Mouse (Mus musculus): ENCODE measurements around the gene Slc10a3.
A peak's percentile ranks its signal among the peaks of the same experiment; 100 is the strongest.
"Not testable (repeated sequence)": the region's sequence is repeated elsewhere in the genome, so short reads cannot be mapped to it uniquely, and the experiment has no call there.

Gene Slc10a3

GRCm38 (mm10) chrX:74372888-74373549 is at the start of gene Slc10a3, which contains the start of gene Ubl4a:
Gene Slc10a3 (minus strand): TSS chrX:74373349.
Gene Ubl4a (minus strand): TSS chrX:74373218.
- DNase-seq = peak; percentile 82

DNA sequence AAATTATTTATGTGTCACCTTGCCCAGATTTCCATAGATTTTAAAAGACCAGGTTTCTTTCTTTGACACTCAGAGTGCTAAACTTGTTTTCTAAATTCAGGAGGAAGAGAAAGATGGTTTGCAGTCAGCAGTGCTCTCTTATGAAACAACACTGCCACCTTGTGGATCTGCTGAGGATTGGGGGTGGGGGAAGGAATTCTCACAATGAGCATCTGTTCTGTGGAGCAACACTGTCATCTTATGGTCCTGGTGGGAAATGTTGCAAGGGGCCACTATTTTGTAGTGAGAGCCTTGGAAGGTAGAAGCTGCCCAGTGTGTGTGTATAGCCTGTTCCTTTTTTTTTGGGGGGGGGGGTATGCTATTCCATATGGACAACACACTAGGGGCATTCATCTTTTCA is 40.2 kb upstream of the Slc10a3 start:
- peak; percentile 87 for DNase-seq

DNA sequence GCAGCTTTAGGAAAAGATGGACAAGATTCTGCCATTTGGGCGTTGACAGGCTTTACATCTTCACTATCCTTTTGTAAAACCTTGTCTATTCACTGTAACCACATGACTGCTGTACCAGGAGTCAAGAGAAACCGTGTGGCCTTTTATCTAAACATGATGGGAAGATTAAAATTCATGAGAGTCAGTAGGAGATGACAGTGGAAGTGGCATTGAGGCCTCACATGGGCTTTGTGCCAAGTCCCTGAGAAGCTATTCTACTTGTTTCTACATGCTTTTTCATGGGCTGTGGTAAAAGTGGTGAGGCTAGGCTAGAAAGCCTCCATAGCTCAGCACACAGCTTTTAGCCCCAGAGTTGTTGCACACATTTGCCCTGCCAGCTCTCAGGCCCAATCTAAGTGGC is 35.2 kb upstream of the Slc10a3 start:
- DNase-seq = no peak

- DNase-seq = no peak
Measured at GRCm38 (mm10) chrX:74400136-74400535, 27.0 kb upstream of the Slc10a3 start.

DNA sequence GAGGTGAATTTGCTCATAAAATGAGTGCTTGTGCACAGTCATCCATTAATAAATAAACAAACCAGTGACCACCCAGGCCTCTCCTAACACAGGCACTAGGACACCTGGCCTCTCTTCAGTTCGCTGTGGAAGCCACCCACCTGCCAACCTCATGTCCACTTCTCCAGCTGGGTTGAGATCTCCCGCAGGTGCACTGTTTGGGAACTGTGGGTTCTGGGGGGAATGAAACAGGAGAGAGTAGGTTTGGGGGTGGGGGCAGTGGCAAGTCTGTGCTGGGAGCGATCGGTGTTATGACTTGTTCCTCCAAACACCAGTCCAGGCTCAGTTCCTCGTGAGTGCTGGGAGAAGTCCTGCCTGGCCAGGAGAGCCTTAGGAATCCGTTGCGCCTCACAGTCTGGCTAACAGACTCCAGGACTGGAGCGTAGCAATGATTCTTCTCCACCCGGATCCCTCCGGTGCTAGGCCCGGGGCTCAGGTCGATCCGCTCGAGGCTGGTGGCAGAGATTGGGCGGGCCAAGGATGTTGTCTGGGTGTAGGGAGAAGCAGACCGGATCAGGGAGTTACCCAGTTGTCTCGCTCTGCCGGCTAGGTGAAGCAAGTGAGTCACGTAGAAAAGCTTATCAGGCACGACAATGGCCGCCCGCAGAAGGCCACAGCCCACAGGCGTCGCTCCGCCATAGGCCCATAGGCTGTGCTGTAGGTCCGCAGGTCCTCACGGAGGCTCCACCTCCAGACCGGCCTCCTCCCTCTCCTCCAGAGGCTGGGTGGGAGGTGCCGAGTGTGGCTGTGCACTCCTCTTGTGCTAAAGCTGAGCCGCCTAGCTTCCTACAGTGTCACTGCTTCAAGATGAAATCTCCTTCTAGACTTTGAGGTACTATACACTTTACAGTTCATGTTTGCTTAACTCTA is 19.6 kb upstream of the Slc10a3 start, which contains the start of the genes Fam3a and Ikbkg:
TSS of gene Fam3a (minus strand) at position 738 of the 909 bp plus-strand sequence.
TSS of gene Ikbkg (plus strand) at position 756 of the 909 bp plus-strand sequence.
- peak; percentile 82 for DNase-seq

- no peak for DNase-seq
Measured at GRCm38 (mm10) chrX:74388153-74388552, 15.0 kb upstream of the Slc10a3 start.

- no peak for DNase-seq
Measured at GRCm38 (mm10) chrX:74384451-74384850, 11.3 kb upstream of the Slc10a3 start.

DNA sequence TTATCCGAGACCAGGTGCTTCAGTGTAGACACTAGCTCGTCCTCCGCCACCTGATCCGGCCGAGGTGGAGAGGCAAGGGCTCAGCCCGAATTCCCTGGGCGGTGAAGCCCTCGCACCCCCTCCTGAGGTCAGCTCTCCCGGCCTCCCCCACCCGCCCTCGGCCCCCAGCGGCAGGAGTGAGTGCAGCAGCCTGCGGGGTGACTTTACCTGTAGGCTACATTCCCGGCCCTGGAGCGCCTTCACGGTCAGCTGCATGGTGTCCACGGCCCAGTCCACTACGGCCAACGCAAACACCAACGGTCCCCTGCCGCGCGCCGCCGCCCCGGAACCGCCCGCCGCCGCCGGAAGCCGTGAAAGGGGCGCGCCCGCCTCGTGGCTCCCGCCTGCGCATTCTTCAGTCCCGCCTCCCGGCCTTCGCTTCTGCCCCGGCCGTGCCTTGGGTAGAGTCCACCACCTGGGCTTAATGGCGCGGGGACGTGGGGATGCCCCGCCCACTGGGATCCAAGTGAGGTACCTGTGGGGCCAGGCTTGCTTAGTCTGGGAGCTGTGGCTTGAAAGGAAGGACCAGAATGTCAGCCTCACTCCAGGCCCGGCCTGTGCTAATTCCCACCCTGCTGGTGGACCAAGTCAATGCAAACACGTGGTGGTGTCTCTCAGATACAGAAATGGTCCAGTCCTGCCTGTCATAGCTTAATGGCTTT is 4.8 kb downstream of the Slc10a3 start:
- peak; percentile 66 for DNase-seq

GRCm38 (mm10) chrX:74367512-74367911 is 5.6 kb downstream of the Slc10a3 start:
- no peak for DNase-seq

GRCm38 (mm10) chrX:74359171-74359570 is 14.0 kb downstream of the Slc10a3 start:
- DNase-seq = no peak

GRCm38 (mm10) chrX:74357069-74357468 is 16.1 kb downstream of the Slc10a3 start:
- DNase-seq = not testable (repeated sequence)

DNA sequence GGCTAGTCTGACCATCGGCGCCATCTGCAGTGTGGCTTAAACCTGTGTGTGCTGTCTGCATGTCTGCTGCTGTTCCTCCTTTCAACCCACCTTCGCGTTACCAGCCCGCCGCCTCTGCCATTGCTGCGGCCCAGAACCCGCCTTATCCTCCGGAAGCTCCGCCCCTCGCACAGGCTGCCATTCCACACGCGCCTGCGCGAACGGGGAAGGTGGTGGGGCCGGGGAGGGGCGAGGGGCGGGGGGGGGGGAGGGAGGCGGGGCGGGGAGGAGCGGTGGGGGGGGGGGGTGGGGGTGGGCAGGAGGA is 19.7 kb downstream of the Slc10a3 start, which contains the start of gene Lage3:
TSS of gene Lage3 (minus strand) at position 152 of the 304 bp plus-strand sequence.
- peak; percentile 81 for DNase-seq

DNA sequence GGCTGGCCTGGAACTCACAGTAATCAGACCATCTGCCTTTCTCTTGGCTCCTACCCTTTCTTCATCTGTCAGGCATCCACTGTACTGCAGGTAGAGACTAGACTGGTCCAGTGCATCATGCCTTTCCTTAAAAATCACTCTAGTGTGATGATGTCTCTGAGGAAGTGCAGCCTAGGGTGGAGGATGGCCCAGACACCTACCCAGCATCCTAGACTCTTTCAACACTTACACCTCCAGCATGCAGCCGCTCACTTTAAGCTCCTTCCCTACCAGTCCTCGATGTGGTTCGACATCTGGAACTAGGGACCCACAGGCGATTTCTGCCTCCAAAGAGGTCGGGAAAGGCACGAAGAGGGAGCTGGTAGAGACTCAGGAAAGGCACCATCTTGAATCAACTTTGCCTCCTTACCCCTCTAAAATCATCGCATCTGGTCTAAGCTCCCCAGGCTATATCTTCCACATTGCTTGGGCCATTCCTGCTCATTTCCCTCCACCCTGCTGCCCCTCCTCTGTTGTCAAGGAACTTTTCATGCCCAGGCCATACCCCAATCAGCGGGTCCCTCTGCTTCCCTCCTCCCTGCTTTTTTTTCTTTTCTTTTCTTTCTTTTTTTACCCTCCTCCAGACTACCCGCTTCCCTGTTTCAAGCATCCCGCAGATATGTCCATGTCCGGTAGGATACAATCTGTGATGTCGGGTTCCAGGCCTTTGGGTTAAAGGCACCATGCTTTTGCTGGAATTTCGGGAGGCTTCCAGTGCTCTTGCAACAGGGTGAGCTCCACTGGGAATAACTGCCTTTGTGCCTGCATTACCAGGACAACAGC is 20.3 kb downstream of the Slc10a3 start:
- no peak for DNase-seq

DNA sequence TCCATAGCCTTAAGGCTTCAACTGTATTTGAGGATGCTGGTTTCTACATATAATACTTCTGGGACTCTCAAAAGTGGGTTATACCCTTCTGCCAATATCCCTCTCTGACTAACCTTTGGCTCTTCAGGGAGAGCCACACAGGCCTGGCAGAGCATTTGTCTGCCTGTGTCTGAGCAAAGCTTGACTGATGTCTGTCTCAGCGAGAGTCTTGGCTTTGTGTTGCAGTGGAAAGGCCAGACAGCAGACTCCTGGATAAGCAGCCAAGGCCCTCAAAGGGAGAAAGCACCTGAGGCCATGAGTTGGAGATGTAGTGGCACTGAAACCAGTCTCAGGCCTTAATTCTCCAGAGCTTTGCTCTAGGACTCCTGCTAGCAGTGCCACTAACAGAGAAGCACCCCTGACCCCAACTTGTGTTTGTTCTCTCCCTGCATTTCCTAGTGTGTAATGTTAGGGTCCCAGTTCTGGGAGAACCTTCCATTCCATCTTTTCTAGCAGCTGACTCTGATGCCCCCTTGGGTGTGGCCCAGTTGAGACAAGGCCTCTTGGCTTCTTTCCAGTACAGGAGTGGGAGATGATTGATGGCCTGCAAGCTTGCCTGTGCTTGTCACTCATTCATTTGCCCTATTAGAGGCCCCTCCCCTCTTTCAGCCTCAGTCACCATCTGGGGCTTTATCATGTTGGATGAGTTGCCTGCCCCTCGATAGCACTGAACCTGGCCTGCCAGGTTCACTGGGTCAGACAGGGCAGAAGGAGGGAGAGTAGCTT is 42.8 kb downstream of the Slc10a3 start:
- DNase-seq = peak; percentile 43

DNA sequence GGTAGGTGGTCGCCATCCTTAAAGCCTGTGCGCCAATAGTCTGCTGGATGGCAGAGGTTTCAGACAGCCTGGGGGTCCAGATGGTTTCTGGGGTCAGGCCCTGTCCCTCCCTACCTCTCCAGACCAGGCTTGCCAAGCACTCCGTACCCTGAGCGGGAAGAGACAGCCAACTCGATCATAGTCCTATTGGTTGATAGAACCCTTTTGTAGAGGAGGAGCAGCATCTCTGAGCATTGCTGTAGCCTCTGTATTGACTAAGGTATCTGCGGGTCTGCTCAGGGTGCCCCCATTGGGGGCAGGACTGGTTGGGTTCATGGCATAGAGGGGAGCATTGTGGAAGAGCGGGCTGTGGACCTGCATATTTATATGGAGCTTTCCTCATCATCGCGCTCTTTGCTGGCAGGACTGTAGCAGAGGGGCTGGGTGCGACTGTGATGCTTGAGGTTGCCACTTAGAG is 43.9 kb downstream of the Slc10a3 start:
- DNase-seq = no peak

GRCm38 (mm10) chrX:74328725-74329161 is 44.4 kb downstream of the Slc10a3 start, which contains the start of gene Plxna3:
Gene Plxna3 (plus strand): TSS chrX:74329066.
- DNase-seq = peak; percentile 66
